16 mouse cellular contexts compared by ENCODE assay signal in genomic region chr1:48055324-48055723, GRCm38 (mm10).
DNase-seq lines count a peak whose midpoint lies in the region.
"Had no signal": no experiment of that assay in that cellular context is flagged by ENCODE, and none has a peak within 500 bp of the region (broad histone marks: within the 10 kb centered on the region; RNA-seq: fewer than 3 reads in every experiment).

No protein-coding gene starts in this region.

- DNase-seq in left cerebral cortex, adult 18-20 months (ENCODE audit: low spot score in 2 of 2): peak; percentile 2 to 13
- DNase-seq in left cerebral cortex, adult 11 months (ENCODE audit: low spot score): no peak
- DNase-seq in right cerebral cortex, adult 18-20 months: peak; percentile 8
- no peak for DNase-seq in right cerebral cortex, postnatal 25 days
- DNase-seq in telencephalon, adult 2 months (ENCODE audit: low read depth, low spot score): peak; percentile 38
- DNase-seq in layer of hippocampus, postnatal 25 days (ENCODE audit: extremely low spot score in 1 of 2, low spot score in 1 of 2): no peak
- DNase-seq: adrenal gland, adult 2 months; adrenal gland, postnatal 14 days; cerebellum, adult 11-12 months; cerebellum, adult 8-10 months; cerebellum, postnatal 10 days; cerebellum, postnatal 36 days; embryo, embryonic 11 days; gastrocnemius, adult 2 months; gastrocnemius, postnatal 14 days; heart, adult 11 months had no signal

Comparison
In these comparisons a context has a peak if more than half of its experiments do, and no peak if none do; other contexts are left out.
1. DNase-seq: peak in left cerebral cortex, adult 18-20 months (2 of 2), right cerebral cortex, adult 18-20 months (single experiment) and telencephalon, adult 2 months (single experiment); none in left cerebral cortex, adult 11 months (single experiment), right cerebral cortex, postnatal 25 days (single experiment) and layer of hippocampus, postnatal 25 days (0 of 2).